Mouse (Mus musculus): ENCODE measurements around the gene Ugt2b38. TPM values are rescaled to one million over a fixed set of nuclear protein-coding genes. Genes with fewer than 3 reads are reported as not detected.
"Not testable (repeated sequence)": the region's sequence is repeated elsewhere in the genome, so short reads cannot be mapped to it uniquely, and the experiment has no call there.

The Ugt2b38 gene
- total RNA-seq (2014; rRNA removed) (not detected in 2 replicates), polyA plus RNA-seq (2015; fragmentation: Nextera tagmentation; extraction: Ambion mirVana) (not detected in 2 replicates)

- not testable (repeated sequence) for ATAC-seq; H3K27ac ChIP-seq (ENCODE audit: low read depth, low read length); H3K9ac ChIP-seq; H3K4me3 ChIP-seq (ENCODE audit: low read depth, low read length); H3K36me3 ChIP-seq (ENCODE audit: insufficient read depth); H3K4me2 ChIP-seq (ENCODE audit: low read depth); H3K27me3 ChIP-seq (ENCODE audit: insufficient read depth, low read length); DNase-seq; H3K4me1 ChIP-seq (ENCODE audit: insufficient read depth); H3K9me3 ChIP-seq (ENCODE audit: low read length)
- WGBS = 93% methylated on average over 1 of the region's 2 CpGs
Measured at GRCm38 (mm10) chr5:87424041-87424440, at the start of gene Ugt2b38. TSS of gene Ugt2b38 (minus strand) at chr5:87424203.

- no peak for ATAC-seq
- Histone ChIP-seq H3K4me2 (ENCODE audit: low read depth) (no peak overlapping the region), H3K9ac (no peak overlapping the region), H3K4me1 (ENCODE audit: insufficient read depth) (no peaks in the 10 kb centered on the region), H3K4me3 (ENCODE audit: low read depth, low read length) (no peak overlapping the region), H3K27me3 (ENCODE audit: insufficient read depth, low read length) (no peaks in the 10 kb centered on the region), H3K27ac (ENCODE audit: low read depth, low read length) (no peak overlapping the region), H3K36me3 (ENCODE audit: insufficient read depth) (no peaks in the 10 kb centered on the region), H3K9me3 (ENCODE audit: low read length) (no peaks in the 10 kb centered on the region)
- WGBS = 2% methylated on average over 1 of the region's 1 CpGs
- DNase-seq = no peak
- no peak for TF ChIP-seq CTCF (IDR thresholded peaks at IDR 0.05; ENCODE audit: low read depth)
Measured at GRCm38 (mm10) chr5:87458810-87459209, 34.8 kb upstream of the Ugt2b38 start.

GRCm38 (mm10) chr5:87457701-87458100 is 33.7 kb upstream of the Ugt2b38 start:
- no peaks in the 10 kb centered on the region for H3K27me3 ChIP-seq (ENCODE audit: insufficient read depth, low read length)
- no peaks in the 10 kb centered on the region for H3K36me3 ChIP-seq (ENCODE audit: insufficient read depth)
- no peaks in the 10 kb centered on the region for H3K9me3 ChIP-seq (ENCODE audit: low read length)
- no peak overlapping the region for H3K4me2 ChIP-seq (ENCODE audit: low read depth)
- TF ChIP-seq CTCF (IDR thresholded peaks at IDR 0.05; ENCODE audit: low read depth) = no peak
- no peak overlapping the region for H3K4me3 ChIP-seq (ENCODE audit: low read depth, low read length)
- H3K4me1 ChIP-seq (ENCODE audit: insufficient read depth) = no peaks in the 10 kb centered on the region
- no peak overlapping the region for H3K9ac ChIP-seq
- no peak overlapping the region for H3K27ac ChIP-seq (ENCODE audit: low read depth, low read length)
- DNase-seq (no peak), ATAC-seq (no peak)

- Histone ChIP-seq H3K9ac (no peak overlapping the region), H3K36me3 (ENCODE audit: insufficient read depth) (no peaks in the 10 kb centered on the region), H3K27ac (ENCODE audit: low read depth, low read length) (no peak overlapping the region), H3K27me3 (ENCODE audit: insufficient read depth, low read length) (no peaks in the 10 kb centered on the region), H3K4me2 (ENCODE audit: low read depth) (no peak overlapping the region), H3K9me3 (ENCODE audit: low read length) (no peaks in the 10 kb centered on the region), H3K4me1 (ENCODE audit: insufficient read depth) (no peaks in the 10 kb centered on the region), H3K4me3 (ENCODE audit: low read depth, low read length) (no peak overlapping the region)
- 96% methylated on average over 3 of the region's 3 CpGs for WGBS
- no peak for TF ChIP-seq CTCF (IDR thresholded peaks at IDR 0.05; ENCODE audit: low read depth)
- no peak for DNase-seq
- ATAC-seq = no peak
Measured at GRCm38 (mm10) chr5:87456216-87456850, 32.3 kb upstream of the Ugt2b38 start.

GRCm38 (mm10) chr5:87455519-87455918 is 31.5 kb upstream of the Ugt2b38 start:
- Histone ChIP-seq H3K36me3 (ENCODE audit: insufficient read depth) (no peaks in the 10 kb centered on the region), H3K4me2 (ENCODE audit: low read depth) (no peak overlapping the region), H3K9me3 (ENCODE audit: low read length) (no peaks in the 10 kb centered on the region), H3K4me1 (ENCODE audit: insufficient read depth) (no peaks in the 10 kb centered on the region), H3K27ac (ENCODE audit: low read depth, low read length) (no peak overlapping the region), H3K27me3 (ENCODE audit: insufficient read depth, low read length) (no peaks in the 10 kb centered on the region), H3K9ac (no peak overlapping the region), H3K4me3 (ENCODE audit: low read depth, low read length) (no peak overlapping the region)
- no peak for TF ChIP-seq CTCF (IDR thresholded peaks at IDR 0.05; ENCODE audit: low read depth)
- DNase-seq (no peak), ATAC-seq (no peak)

- 81% methylated on average over 4 of the region's 5 CpGs for WGBS
- H3K36me3 ChIP-seq (ENCODE audit: insufficient read depth); H3K9ac ChIP-seq; H3K27me3 ChIP-seq (ENCODE audit: insufficient read depth, low read length); H3K9me3 ChIP-seq (ENCODE audit: low read length); H3K4me2 ChIP-seq (ENCODE audit: low read depth); ATAC-seq; H3K4me1 ChIP-seq (ENCODE audit: insufficient read depth); H3K27ac ChIP-seq (ENCODE audit: low read depth, low read length); H3K4me3 ChIP-seq (ENCODE audit: low read depth, low read length); DNase-seq: not testable (repeated sequence)
Measured at GRCm38 (mm10) chr5:87452514-87452913, 28.5 kb upstream of the Ugt2b38 start.

- DNase-seq = peak; percentile 13
- H3K9me3 ChIP-seq (ENCODE audit: low read length) = no peaks in the 10 kb centered on the region
- H3K4me1 ChIP-seq (ENCODE audit: insufficient read depth) = no peaks in the 10 kb centered on the region
- H3K4me3 ChIP-seq (ENCODE audit: low read depth, low read length) = no peak overlapping the region
- H3K36me3 ChIP-seq (ENCODE audit: insufficient read depth) = no peaks in the 10 kb centered on the region
- H3K27me3 ChIP-seq (ENCODE audit: insufficient read depth, low read length) = no peaks in the 10 kb centered on the region
- H3K4me2 ChIP-seq (ENCODE audit: low read depth) = no peak overlapping the region
- 48% methylated on average over 3 of the region's 3 CpGs for WGBS
- peak; percentile 29; the same call in 1 of the 2 replicates for ATAC-seq
- H3K9ac ChIP-seq = no peak overlapping the region
- peak; percentile 53 for TF ChIP-seq CTCF (IDR thresholded peaks at IDR 0.05; ENCODE audit: low read depth)
- no peak overlapping the region for H3K27ac ChIP-seq (ENCODE audit: low read depth, low read length)
Measured at GRCm38 (mm10) chr5:87436264-87436663, 12.3 kb upstream of the Ugt2b38 start.

Measured in forebrain, postnatal 0 days (tissue).